Mouse (Mus musculus) urinary bladder, adult 2 months (tissue): ENCODE results near the gene Cnfn. TPM values are rescaled to one million over a fixed set of nuclear protein-coding genes. Genes with fewer than 3 reads are reported as not detected.
"Not testable (repeated sequence)": the region's sequence is repeated elsewhere in the genome, so short reads cannot be mapped to it uniquely, and the experiment has no call there.

Experiments
- DNase-seq: peaks from one replicate; pipeline ENCODE4 v3.0.0; 2022; ENCODE audit warnings: low spot score
- polyA plus RNA-seq: library from polyadenylated mRNA; depleted of rRNA; stranded (reverse); fragments of >200 nt; gene quantifications from 2 replicates; pipeline ENCODE4 v1.2.3, GENCODE M21; 2012; rRNA removed

Gene Cnfn
- polyA plus RNA-seq = not detected in 2 replicates

- no peak for DNase-seq
Observed at GRCm38 (mm10) chr7:25369058-25369749, at the start of gene Cnfn. Gene Cnfn (minus strand): TSS chr7:25369724.

GRCm38 (mm10) chr7:25417597-25417996 is 48.1 kb upstream of the Cnfn start:
- no peak for DNase-seq

- no peak for DNase-seq
Observed at GRCm38 (mm10) chr7:25412833-25413441, 43.4 kb upstream of the Cnfn start, which contains the start of gene Cxcl17. Gene Cxcl17 (minus strand): TSS chr7:25412886.

GRCm38 (mm10) chr7:25411861-25412260 is 42.3 kb upstream of the Cnfn start:
- no peak for DNase-seq

- no peak for DNase-seq
Observed at GRCm38 (mm10) chr7:25410969-25411615, 41.6 kb upstream of the Cnfn start.

- DNase-seq = no peak
Observed at GRCm38 (mm10) chr7:25409114-25409760, 39.7 kb upstream of the Cnfn start.

GRCm38 (mm10) chr7:25406468-25406867 is 36.9 kb upstream of the Cnfn start:
- DNase-seq = no peak

GRCm38 (mm10) chr7:25402671-25403101 is 33.2 kb upstream of the Cnfn start:
- no peak for DNase-seq

GRCm38 (mm10) chr7:25401986-25402385 is 32.5 kb upstream of the Cnfn start:
- no peak for DNase-seq

- no peak for DNase-seq
Observed at GRCm38 (mm10) chr7:25401551-25401950, 32.0 kb upstream of the Cnfn start.

- not testable (repeated sequence) for DNase-seq
Observed at GRCm38 (mm10) chr7:25399028-25399427, 29.5 kb upstream of the Cnfn start.

- no peak for DNase-seq
Observed at GRCm38 (mm10) chr7:25398610-25399009, 29.1 kb upstream of the Cnfn start, which contains the start of gene Lipe. Gene Lipe (minus strand): TSS chr7:25398710.

- peak; percentile 26 for DNase-seq
Observed at GRCm38 (mm10) chr7:25396621-25397020, 27.1 kb upstream of the Cnfn start.

GRCm38 (mm10) chr7:25395558-25396521 is 26.3 kb upstream of the Cnfn start:
- DNase-seq = peak; percentile 87

GRCm38 (mm10) chr7:25395186-25395557 is 25.6 kb upstream of the Cnfn start:
- no peak for DNase-seq

GRCm38 (mm10) chr7:25394754-25395153 is 25.2 kb upstream of the Cnfn start:
- peak; percentile 19 for DNase-seq

GRCm38 (mm10) chr7:25393451-25394210 is 24.1 kb upstream of the Cnfn start:
- DNase-seq = peak; percentile 19

GRCm38 (mm10) chr7:25392851-25393250 is 23.3 kb upstream of the Cnfn start:
- no peak for DNase-seq

GRCm38 (mm10) chr7:25391856-25392453 is 22.4 kb upstream of the Cnfn start:
- peak; percentile 19 for DNase-seq

GRCm38 (mm10) chr7:25390986-25391385 is 21.5 kb upstream of the Cnfn start:
- peak; percentile 20 for DNase-seq
